Mouse (Mus musculus) limb, embryonic 14.5 days (tissue): ENCODE results near the gene 1700016H13Rik. TPM values are rescaled to one million over a fixed set of nuclear protein-coding genes. Genes with fewer than 3 reads are reported as not detected.
A peak's percentile ranks its signal among the peaks of the same experiment; 100 is the strongest.

Experiments
- ATAC-seq: fragments of 200-750 bp; cut with Nextera tagmentation; 2 replicates; pipeline ENCODE4 v1.8.0; 2017; ENCODE audit warnings: low read depth, moderate number of reproducible peaks, moderate TSS enrichment; ENCODE audit not compliant: low FRiP score
- DNase-seq: peaks from one replicate; pipeline ENCODE4 v3.0.0-alpha.2; 2015; ENCODE audit warnings: low spot score
- H3K27ac ChIP-seq: fragments of 300-500 bp; sonication (generic); replicated peaks from 2 replicates; pipeline ENCODE4 v1.5.1; 2014; ENCODE audit warnings: low read depth, mild to moderate bottlenecking, low read length, moderate library complexity, mixed read lengths
- H3K27me3 ChIP-seq: fragments of 300-500 bp; sonication (generic); 2 replicates; pipeline ENCODE4 v1.6.1; 2014; ENCODE audit warnings: low read length, mixed read lengths; ENCODE audit not compliant: control insufficient read depth, insufficient read depth
- H3K36me3 ChIP-seq: fragments of 300-500 bp; sonication (generic); 2 replicates; pipeline ENCODE4 v1.6.1; 2014; ENCODE audit warnings: mild to moderate bottlenecking, low read length, moderate library complexity, mixed read lengths; ENCODE audit not compliant: control insufficient read depth, insufficient read depth
- H3K4me1 ChIP-seq: fragments of 300-500 bp; sonication (generic); 2 replicates; pipeline ENCODE4 v1.6.1; 2014; ENCODE audit warnings: antibody characterized with exemption, low read length, mixed read lengths; ENCODE audit not compliant: control insufficient read depth, insufficient read depth
- H3K4me2 ChIP-seq: fragments of 300-500 bp; sonication (generic); replicated peaks from 2 replicates; pipeline ENCODE4 v1.6.1; 2014; ENCODE audit warnings: low read depth, mild to moderate bottlenecking, low read length, moderate library complexity; ENCODE audit not compliant: severe bottlenecking
- H3K4me3 ChIP-seq: fragments of 300-500 bp; sonication (generic); replicated peaks from 2 replicates; pipeline ENCODE4 v1.5.1; 2014; ENCODE audit warnings: low read length
- H3K9ac ChIP-seq: fragments of 300-500 bp; sonication (generic); 2 replicates; pipeline ENCODE4 v1.6.1; 2014; ENCODE audit warnings: mild to moderate bottlenecking, low read depth, low read length, moderate library complexity; ENCODE audit not compliant: severe bottlenecking
- H3K9me3 ChIP-seq: fragments of 300-500 bp; sonication (generic); 2 replicates; pipeline ENCODE4 v1.6.1; 2016; ENCODE audit warnings: low read length; ENCODE audit not compliant: control insufficient read depth
- POLR2A ChIP-seq: fragments of 200-500 bp; IDR thresholded peaks from 2 replicates; pipeline ENCODE4 v1.8.0; 2012; ENCODE audit warnings: inconsistent platforms, mild to moderate bottlenecking, moderate library complexity, borderline replicate concordance; ENCODE audit not compliant: insufficient read depth, insufficient read length; ENCODE audit errors: extremely low read depth
- WGBS: fragments of 180-500 bp; shearing (Covaris S2); extraction: QIAGEN DNeasy Blood & Tissue Kit; methylation state at CpG from one replicate; pipeline ENCODE4 v1.1.7; 2014; 5-methylcytosine and 5-hydroxymethylcytosine counted together
- polyA plus RNA-seq, 2 experiments: library from polyadenylated mRNA; depleted of rRNA in 1 of 2; stranded (reverse) in 1 of 2; unstranded in 1 of 2; fragments of >200 nt; fragmentation: Nextera tagmentation in 1 of 2; extraction: Ambion mirVana in 1 of 2; gene quantifications; 2 replicates each; pipeline versions ENCODE4 v1.2.1 to v1.2.3; 2012 to 2014

The 1700016H13Rik gene
- polyA plus RNA-seq, 2 experiments, result 0.21 to 0.22 TPM

DNA sequence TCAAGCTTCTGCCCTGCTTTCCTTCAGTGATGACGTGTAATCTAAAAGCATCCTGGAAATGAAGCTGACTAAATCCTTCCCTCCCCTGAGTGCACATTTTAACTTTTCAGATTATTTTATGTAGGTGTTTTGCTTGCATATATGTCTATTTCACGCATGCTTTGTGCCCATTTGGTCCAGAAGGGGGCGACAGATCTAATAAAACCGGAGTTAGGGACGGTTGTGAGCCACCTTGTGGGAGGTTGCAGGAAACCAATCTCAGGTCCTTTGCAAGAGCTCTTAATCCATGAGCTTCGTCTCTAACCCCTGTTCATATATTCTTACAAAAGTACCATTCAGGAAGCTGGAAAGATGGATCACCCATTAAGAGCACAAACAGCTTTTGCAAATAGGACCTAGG is 1.6 kb downstream of the 1700016H13Rik start:
- Histone ChIP-seq H3K27ac (no peak overlapping the region), H3K36me3 (no peaks in the 10 kb centered on the region), H3K27me3 (no peaks in the 10 kb centered on the region), H3K4me3 (no peak overlapping the region), H3K4me1 (no peaks in the 10 kb centered on the region), H3K4me2 (no peak overlapping the region), H3K9ac (no peak overlapping the region), H3K9me3 (no peaks in the 10 kb centered on the region)
- peak; percentile 30 for DNase-seq
- 32% methylated on average over 6 of the region's 6 CpGs for WGBS
- TF ChIP-seq POLR2A, result no peak
- no peak for ATAC-seq

DNA sequence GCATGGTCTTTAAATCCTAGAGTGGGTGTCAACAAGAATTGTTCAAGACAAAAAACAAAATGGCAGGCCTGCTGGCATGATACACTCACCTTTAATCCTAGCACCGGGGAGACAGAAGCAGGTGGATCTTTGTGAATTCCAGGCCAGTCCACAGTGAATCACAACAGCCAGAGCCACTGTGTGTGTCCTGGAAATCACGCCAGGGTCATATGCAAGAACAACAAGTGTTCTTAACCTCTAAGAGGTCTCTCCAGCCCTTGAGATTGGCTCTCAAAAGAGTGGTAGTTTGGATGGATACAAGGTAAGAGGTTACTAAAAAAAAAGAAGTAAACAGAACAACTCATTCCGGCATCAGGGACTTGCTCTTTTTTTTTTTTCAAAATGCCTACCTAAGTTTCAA is 8.5 kb downstream of the 1700016H13Rik start:
- Histone ChIP-seq H3K27ac (no peak overlapping the region), H3K36me3 (no peaks in the 10 kb centered on the region), H3K4me1 (0 out of 2 replicates have a peak, but pooled peaks cover 3% of the 10 kb centered on the region), H3K4me3 (no peak overlapping the region), H3K9me3 (no peaks in the 10 kb centered on the region), H3K9ac (no peak overlapping the region), H3K27me3 (no peaks in the 10 kb centered on the region), H3K4me2 (no peak overlapping the region)
- ATAC-seq (no peak), DNase-seq (no peak)
- no peak for TF ChIP-seq POLR2A
- 83% methylated on average over 3 of the region's 3 CpGs for WGBS

DNA sequence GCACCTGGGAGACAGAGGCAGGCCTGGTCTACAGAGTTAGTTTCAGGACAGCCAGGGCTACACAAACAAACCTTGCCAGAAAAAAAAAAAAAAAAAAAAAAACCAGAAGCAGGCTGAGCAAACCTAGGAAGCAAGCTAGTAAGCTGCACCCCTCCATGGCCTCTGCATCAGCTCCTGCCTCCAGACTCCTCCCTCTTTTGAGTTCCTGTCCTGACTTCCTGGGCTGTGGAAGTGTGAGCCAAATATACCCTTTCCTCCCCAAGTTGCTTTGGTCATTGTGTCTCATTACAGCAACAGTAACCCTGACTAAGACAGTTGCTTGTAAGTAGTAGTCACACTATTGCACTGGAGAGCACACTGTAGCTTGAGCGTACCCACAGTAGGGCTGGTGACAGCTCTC is 11.6 kb downstream of the 1700016H13Rik start:
- TF ChIP-seq POLR2A, result no peak
- Histone ChIP-seq H3K9ac (no peak overlapping the region), H3K27ac (no peak overlapping the region), H3K36me3 (no peaks in the 10 kb centered on the region), H3K4me3 (no peak overlapping the region), H3K4me2 (no peak overlapping the region), H3K27me3 (no peaks in the 10 kb centered on the region), H3K4me1 (0 out of 2 replicates have a peak, but pooled peaks cover 3% of the 10 kb centered on the region), H3K9me3 (no peaks in the 10 kb centered on the region)
- no peak for ATAC-seq
- DNase-seq, result no peak
- 93% methylated on average over 1 of the region's 1 CpGs for WGBS

DNA sequence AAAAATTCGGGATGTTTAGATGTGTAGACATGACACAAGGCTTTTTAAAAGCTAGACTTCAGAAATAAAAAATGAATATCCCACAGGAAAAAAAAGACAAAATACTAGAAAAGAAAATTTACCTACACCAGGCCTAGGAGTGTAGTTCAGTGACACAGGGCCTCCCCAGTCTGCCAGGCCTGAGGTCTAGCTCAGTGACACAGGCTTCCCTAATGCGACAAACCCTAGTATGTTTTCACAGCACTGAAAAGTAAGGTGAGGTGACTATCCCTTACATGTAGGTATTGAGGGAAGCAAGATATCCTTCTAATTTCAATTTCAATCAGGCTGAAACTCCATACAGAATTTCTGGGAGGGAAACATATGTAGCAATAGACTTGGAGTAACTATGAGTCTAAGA is 18.6 kb downstream of the 1700016H13Rik start:
- Histone ChIP-seq H3K27ac (no peak overlapping the region), H3K4me3 (no peak overlapping the region), H3K36me3 (no peaks in the 10 kb centered on the region), H3K4me1 (no peaks in the 10 kb centered on the region), H3K9me3 (no peaks in the 10 kb centered on the region), H3K27me3 (no peaks in the 10 kb centered on the region), H3K4me2 (no peak overlapping the region), H3K9ac (no peak overlapping the region)
- no peak for TF ChIP-seq POLR2A
- no peak for ATAC-seq
- DNase-seq, result no peak
- 75% methylated on average over 2 of the region's 2 CpGs for WGBS

DNA sequence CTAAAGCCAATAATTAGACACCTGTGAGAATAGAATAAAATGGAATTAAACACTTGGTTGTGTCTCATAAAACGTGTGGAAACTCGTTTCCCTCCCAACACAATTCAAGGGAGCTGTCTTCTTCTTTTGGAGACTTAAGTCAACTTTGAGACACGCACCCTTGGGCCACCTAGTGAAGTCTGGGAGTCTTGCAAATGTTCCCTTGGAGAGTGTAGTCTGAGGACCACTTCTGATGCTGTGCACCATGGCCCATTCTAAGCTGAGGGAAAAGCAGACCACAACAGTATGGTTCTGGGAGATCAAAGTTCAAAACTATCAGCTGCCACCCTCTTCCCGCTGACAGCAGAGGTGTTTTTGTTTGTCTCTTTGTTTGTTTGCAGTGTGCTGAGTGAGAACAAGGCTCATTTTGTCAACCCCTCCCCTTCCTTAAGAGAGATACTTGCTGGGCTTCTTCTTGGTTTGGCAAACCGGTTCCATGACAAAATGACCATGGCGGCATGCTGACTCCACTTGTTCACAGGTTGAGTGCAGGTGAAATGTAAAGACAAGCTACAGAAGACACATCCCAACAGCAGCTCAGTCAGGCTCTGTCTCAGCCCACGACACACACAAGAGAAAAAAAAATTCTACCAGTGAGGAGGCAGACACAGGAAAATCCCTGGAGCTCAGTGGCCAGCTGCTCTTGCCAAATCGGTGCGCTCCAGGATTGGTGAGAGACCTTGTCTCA is 25.8 kb downstream of the 1700016H13Rik start:
- no peak overlapping the region for H3K27ac ChIP-seq
- WGBS, result 68% methylated on average over 9 of the region's 9 CpGs
- no peaks in the 10 kb centered on the region for H3K27me3 ChIP-seq
- H3K9ac ChIP-seq, result no peak overlapping the region
- H3K36me3 ChIP-seq, result no peaks in the 10 kb centered on the region
- no peak overlapping the region for H3K4me2 ChIP-seq
- no peak overlapping the region for H3K4me3 ChIP-seq
- no peak for DNase-seq
- TF ChIP-seq POLR2A, result no peak
- ATAC-seq, result no peak
- H3K4me1 ChIP-seq, result 0 out of 2 replicates have a peak, but pooled peaks cover 5% of the 10 kb centered on the region
- no peaks in the 10 kb centered on the region for H3K9me3 ChIP-seq
